Mouse (Mus musculus) lung, embryonic 15.5 days (tissue): Measurements from ENCODE around the gene Mapk8ip2. TPM values are rescaled to one million over a fixed set of nuclear protein-coding genes. Genes with fewer than 3 reads are reported as not detected.
"Not testable (repeated sequence)": the region's sequence is repeated elsewhere in the genome, so short reads cannot be mapped to it uniquely, and the experiment has no call there.

Experiments
- ATAC-seq: fragments of 200-750 bp; cut with Nextera tagmentation; 2 replicates; pipeline ENCODE4 v1.8.0; 2017; ENCODE audit warnings: moderate number of reproducible peaks, borderline replicate concordance; ENCODE audit not compliant: low FRiP score, low TSS enrichment; ENCODE audit errors: extremely low read depth
- H3K27ac ChIP-seq: fragments of 300-500 bp; sonication (generic); 2 replicates; pipeline ENCODE4 v1.5.1; 2015; ENCODE audit warnings: moderate library complexity, mild to moderate bottlenecking, inconsistent platforms
- H3K27me3 ChIP-seq: fragments of 300-500 bp; sonication (generic); 2 replicates; pipeline ENCODE4 v1.6.1; 2015; ENCODE audit warnings: inconsistent platforms
- H3K36me3 ChIP-seq: fragments of 300-500 bp; sonication (generic); 2 replicates; pipeline ENCODE4 v1.6.1; 2015; ENCODE audit warnings: inconsistent platforms
- H3K4me1 ChIP-seq: fragments of 300-500 bp; sonication (generic); 2 replicates; pipeline ENCODE4 v1.6.1; 2015; ENCODE audit warnings: inconsistent platforms
- H3K4me2 ChIP-seq: fragments of 300-500 bp; sonication (generic); 2 replicates; pipeline ENCODE4 v1.6.1; 2015; ENCODE audit warnings: inconsistent platforms, mild to moderate bottlenecking, moderate library complexity
- H3K4me3 ChIP-seq: fragments of 300-500 bp; sonication (generic); 2 replicates; pipeline ENCODE4 v1.5.1; 2015; ENCODE audit warnings: mild to moderate bottlenecking, inconsistent platforms
- H3K9ac ChIP-seq: fragments of 300-500 bp; sonication (generic); 2 replicates; pipeline ENCODE4 v1.6.1; 2015; ENCODE audit warnings: inconsistent platforms
- H3K9me3 ChIP-seq: fragments of 300-500 bp; sonication (generic); 2 replicates; pipeline ENCODE4 v1.6.1; 2016; ENCODE audit warnings: inconsistent platforms
- WGBS: fragments of 180-500 bp; shearing (Covaris S2); methylation state at CpG from one replicate; pipeline ENCODE4 v1.1.7; 2015; 5-methylcytosine and 5-hydroxymethylcytosine counted together
- polyA plus RNA-seq: library from polyadenylated mRNA; unstranded; fragments of >200 nt; fragmentation: Nextera tagmentation; extraction: Ambion mirVana; gene quantifications from 2 replicates; pipeline ENCODE4 v1.2.1, GENCODE M21; 2015

The Mapk8ip2 gene
- polyA plus RNA-seq, 1 experiment from 2014 or later = 0.97 TPM

DNA sequence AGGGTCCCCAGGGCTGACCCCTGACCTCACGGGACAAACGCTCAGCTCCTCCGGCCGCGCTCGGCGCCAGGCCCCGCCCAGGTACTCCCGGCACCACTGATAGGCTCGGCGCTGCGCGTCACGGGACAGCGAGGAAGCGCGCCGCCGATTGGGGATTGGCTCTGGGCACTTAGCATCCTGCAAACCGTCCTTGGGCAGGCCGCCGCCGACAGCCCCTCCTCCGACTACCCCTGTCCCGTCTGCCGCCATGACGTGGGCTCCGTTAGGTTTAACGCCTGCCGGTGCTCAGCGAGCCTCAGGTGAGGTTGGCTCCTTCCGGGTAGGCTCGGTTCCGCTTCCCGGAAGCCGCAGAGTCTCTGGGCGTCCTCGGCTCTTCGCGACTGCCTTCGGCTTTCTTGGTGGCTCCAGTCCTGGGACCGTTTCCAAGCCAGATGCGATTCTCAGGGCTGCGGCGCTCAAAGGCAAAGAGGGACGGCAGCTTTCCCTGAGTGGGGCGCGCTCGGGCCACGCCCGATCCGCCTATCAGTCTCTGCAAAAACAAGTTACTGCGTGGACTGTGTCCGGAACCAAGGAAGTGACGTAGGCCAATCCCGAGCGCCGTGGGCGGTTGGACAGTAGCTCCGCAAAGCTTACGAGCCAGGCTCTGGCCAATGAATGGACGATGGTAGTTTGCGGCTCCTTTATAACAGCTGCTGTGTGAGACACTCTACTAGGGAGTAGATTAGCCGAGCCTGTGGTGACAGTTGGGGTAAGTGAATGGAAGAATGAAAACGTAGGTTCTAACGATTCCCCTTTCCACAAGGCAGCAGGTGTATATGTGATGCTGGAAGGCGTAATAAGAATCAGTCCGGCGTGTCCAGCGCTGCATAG lies 24.1 kb upstream of the Mapk8ip2 start, which contains the start of the genes C730034F03Rik, Gm44502 and Chkb:
Gene C730034F03Rik, plus strand, starts transcription at position 238 of the 870 bp plus-strand sequence.
Gene Gm44502, minus strand, starts transcription at position 345 of the 870 bp plus-strand sequence.
Gene Chkb, minus strand, starts transcription at position 557 of the 870 bp plus-strand sequence.
- Histone ChIP-seq H3K4me1 (peaks cover 13% of the 10 kb centered on the region), H3K4me2 (peak within 1 kb of the TSS; percentile 88), H3K9ac (peak within 1 kb of the TSS; percentile 78), H3K4me3 (peak within 1 kb of the TSS; percentile 77), H3K27me3 (no peaks in the 10 kb centered on the region), H3K36me3 (peaks cover 20% of the 10 kb centered on the region), H3K9me3 (no peaks in the 10 kb centered on the region), H3K27ac (peak within 1 kb of the TSS; percentile 97)
- under 1% methylated on average over 70 of the region's 70 CpGs for WGBS
- peak; percentile 94 for ATAC-seq

DNA sequence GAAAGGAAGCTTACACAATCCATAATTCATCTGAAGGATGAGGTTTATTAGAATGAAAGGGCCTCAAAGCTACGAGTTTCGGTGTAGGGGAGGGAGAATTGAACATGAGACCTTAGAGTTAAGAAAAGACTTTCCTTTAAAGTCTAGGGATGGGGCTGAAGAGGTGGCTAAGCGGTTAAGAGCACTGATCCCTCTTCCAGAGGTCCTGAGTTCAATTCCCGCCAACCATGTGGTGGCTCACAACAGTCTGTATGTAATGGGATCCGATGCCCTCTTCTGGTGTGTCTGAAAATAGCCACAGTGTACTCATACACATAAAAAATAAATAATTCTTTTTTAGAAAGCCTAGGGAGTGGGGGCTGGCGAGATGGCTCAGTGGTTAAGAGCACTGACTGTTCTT lies 23.4 kb upstream of the Mapk8ip2 start:
- Histone ChIP-seq H3K27ac (peak overlapping the region; percentile 97), H3K4me3 (peak overlapping the region; percentile 77), H3K4me2 (peak overlapping the region; percentile 88), H3K4me1 (peaks cover 13% of the 10 kb centered on the region), H3K9ac (peak overlapping the region; percentile 78), H3K36me3 (peaks cover 20% of the 10 kb centered on the region), H3K9me3 (no peaks in the 10 kb centered on the region), H3K27me3 (no peaks in the 10 kb centered on the region)
- no peak for ATAC-seq
- 38% methylated on average over 6 of the region's 6 CpGs for WGBS

DNA sequence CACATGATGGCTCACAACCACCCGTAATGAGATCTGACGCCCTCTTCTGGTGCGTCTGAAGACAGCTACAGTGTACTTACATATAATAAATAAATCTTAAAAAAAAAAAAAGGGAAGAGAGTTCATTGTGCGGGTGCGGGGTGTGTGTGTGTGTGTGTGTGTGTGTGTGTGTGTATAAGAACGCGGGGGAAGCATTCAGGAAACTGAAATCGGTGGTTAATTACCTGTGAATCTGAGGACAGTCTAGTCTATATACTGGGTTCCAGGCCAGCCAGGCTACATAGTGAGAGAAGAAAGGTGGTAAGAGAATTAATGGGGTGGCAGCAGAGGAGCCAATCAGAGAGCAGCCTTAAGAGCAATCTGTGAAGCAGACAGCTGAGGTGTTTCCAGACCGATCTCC lies 22.9 kb upstream of the Mapk8ip2 start:
- H3K27me3 ChIP-seq, H3K4me3 ChIP-seq, H3K9ac ChIP-seq, H3K9me3 ChIP-seq, ATAC-seq, H3K4me2 ChIP-seq, H3K27ac ChIP-seq: not testable (repeated sequence)
- 75% methylated on average over 9 of the region's 9 CpGs for WGBS
- Histone ChIP-seq H3K4me1 (peaks cover 13% of the 10 kb centered on the region), H3K36me3 (peaks cover 16% of the 10 kb centered on the region)

DNA sequence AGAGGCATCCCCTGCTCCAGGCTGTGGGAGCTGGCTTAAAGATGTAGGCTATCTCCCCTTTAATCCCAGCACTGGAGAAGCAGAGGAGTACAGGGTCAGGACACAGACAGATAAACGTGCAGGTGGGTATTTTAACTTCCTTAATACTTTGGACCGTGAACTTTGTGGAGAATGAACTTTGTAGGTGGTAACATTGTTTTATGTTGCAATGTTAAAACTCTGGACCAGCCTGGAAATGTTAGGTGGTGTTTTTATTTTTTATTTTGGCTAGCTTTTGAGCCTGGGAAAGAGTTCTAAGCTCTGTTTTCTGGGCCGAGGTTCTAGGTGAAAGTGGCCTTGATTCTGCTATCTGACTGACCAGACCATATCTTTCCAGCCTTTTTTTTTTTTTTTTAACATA lies 22.4 kb upstream of the Mapk8ip2 start:
- no peaks in the 10 kb centered on the region for H3K9me3 ChIP-seq
- H3K9ac ChIP-seq = no peak overlapping the region
- H3K4me2 ChIP-seq = no peak overlapping the region
- 73% methylated on average over 3 of the region's 3 CpGs for WGBS
- no peak overlapping the region for H3K27ac ChIP-seq
- H3K4me3 ChIP-seq = no peak overlapping the region
- H3K27me3 ChIP-seq = no peaks in the 10 kb centered on the region
- H3K4me1 ChIP-seq = peaks cover 13% of the 10 kb centered on the region
- H3K36me3 ChIP-seq = peaks cover 15% of the 10 kb centered on the region
- no peak for ATAC-seq

DNA sequence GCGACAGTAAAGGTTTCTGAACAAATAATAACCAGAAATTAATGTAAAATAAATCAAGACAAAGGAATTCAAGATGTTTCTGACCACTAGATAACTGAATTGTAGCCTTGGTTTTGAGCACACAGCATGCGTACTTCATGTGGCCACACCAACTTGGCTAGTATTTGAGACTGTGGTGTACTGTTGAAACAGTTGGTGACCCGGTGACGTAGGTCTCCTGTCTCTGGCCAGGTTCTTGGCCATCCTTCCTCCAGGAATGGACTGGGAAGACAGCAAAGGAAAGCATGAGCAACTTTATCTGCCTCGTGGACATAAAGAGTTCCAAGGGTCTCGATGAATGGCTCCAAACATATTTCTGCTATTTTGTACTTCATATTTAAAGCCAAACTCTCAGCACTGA lies 21.9 kb upstream of the Mapk8ip2 start:
- no peak for ATAC-seq
- H3K4me3 ChIP-seq = no peak overlapping the region
- no peaks in the 10 kb centered on the region for H3K27me3 ChIP-seq
- peaks cover 13% of the 10 kb centered on the region for H3K4me1 ChIP-seq
- whole genome bisulfite sequencing = 90% methylated on average over 6 of the region's 6 CpGs
- H3K9me3 ChIP-seq = no peaks in the 10 kb centered on the region
- no peak overlapping the region for H3K27ac ChIP-seq
- no peak overlapping the region for H3K9ac ChIP-seq
- peaks cover 9% of the 10 kb centered on the region for H3K36me3 ChIP-seq
- H3K4me2 ChIP-seq = no peak overlapping the region

DNA sequence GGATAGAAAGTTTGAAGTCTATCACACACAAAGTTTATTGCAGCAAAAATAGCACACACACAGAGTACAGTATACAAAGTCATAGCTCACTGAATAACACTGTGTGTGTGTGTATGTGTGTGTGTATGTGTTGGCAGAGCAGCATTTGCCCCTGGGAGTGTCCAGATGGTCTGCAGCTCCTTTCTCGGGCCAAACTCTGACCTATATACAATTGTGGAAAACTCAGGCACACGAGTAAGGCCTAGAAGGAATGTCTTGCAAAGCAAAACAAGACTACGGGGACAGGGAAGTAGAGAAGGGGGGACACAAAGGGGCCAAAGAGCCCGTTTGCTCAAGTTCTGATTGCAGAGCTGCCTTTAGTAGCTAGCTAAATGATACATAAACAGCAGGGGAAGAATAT lies 20.8 kb upstream of the Mapk8ip2 start:
- Histone ChIP-seq H3K4me3 (no peak overlapping the region), H3K4me1 (peaks cover 13% of the 10 kb centered on the region), H3K36me3 (no peaks in the 10 kb centered on the region; the same call in 1 of the 2 replicates), H3K9me3 (no peaks in the 10 kb centered on the region), H3K4me2 (no peak overlapping the region), H3K27ac (no peak overlapping the region), H3K27me3 (no peaks in the 10 kb centered on the region), H3K9ac (no peak overlapping the region)
- no peak for ATAC-seq
- 68% methylated on average over 4 of the region's 4 CpGs for WGBS

DNA sequence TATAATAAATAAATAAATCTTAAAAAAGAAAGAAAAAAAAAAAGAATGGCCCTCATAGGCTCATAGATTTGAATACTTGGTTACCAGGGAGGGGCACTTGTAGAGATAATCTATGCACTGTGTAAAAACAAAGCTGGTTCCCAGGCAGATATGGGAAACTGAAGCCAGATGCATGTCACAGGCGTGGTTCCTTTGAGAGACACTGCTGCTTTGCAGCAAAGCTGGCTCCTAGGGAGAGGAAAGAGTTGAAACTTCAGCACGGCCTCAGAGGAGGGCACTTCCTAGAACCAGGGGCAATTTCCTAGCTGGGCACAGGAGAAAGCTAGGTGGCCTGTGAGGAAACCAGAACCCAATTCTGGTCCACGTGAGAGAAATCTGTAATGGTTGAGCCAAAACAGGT lies 19.6 kb upstream of the Mapk8ip2 start:
- no peak overlapping the region for H3K4me3 ChIP-seq
- no peak overlapping the region for H3K9ac ChIP-seq
- H3K4me2 ChIP-seq = no peak overlapping the region
- H3K9me3 ChIP-seq = no peaks in the 10 kb centered on the region
- H3K27ac ChIP-seq = no peak overlapping the region
- H3K36me3 ChIP-seq = no peaks in the 10 kb centered on the region
- WGBS = 73% methylated on average over 3 of the region's 3 CpGs
- peaks cover 5% of the 10 kb centered on the region for H3K4me1 ChIP-seq
- no peaks in the 10 kb centered on the region for H3K27me3 ChIP-seq
- ATAC-seq = no peak

DNA sequence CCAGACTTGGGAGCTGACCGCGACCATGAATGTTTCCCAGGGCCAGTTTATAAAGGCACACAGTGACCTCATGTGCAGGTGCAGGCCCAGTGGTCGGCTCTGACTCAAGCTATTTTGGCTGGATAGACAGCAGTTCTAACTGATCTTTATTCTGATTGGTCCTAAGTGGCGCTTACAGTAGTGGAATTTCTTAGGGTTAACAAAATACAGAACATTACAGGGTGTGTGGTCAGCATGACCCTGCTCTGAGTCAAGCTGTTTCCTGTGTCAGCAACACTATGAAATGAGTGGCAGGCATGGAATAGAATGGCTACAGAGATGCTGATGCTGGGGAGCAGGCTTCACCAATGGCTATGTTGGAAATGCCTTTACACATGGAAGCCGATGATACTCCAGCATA lies 17.8 kb upstream of the Mapk8ip2 start:
- H3K9ac ChIP-seq = no peak overlapping the region
- no peaks in the 10 kb centered on the region for H3K9me3 ChIP-seq
- no peaks in the 10 kb centered on the region for H3K4me1 ChIP-seq
- WGBS = 81% methylated on average over 5 of the region's 5 CpGs
- no peaks in the 10 kb centered on the region for H3K27me3 ChIP-seq
- no peak overlapping the region for H3K4me3 ChIP-seq
- no peak overlapping the region for H3K27ac ChIP-seq
- H3K4me2 ChIP-seq = no peak overlapping the region
- ATAC-seq = no peak
- no peaks in the 10 kb centered on the region for H3K36me3 ChIP-seq

DNA sequence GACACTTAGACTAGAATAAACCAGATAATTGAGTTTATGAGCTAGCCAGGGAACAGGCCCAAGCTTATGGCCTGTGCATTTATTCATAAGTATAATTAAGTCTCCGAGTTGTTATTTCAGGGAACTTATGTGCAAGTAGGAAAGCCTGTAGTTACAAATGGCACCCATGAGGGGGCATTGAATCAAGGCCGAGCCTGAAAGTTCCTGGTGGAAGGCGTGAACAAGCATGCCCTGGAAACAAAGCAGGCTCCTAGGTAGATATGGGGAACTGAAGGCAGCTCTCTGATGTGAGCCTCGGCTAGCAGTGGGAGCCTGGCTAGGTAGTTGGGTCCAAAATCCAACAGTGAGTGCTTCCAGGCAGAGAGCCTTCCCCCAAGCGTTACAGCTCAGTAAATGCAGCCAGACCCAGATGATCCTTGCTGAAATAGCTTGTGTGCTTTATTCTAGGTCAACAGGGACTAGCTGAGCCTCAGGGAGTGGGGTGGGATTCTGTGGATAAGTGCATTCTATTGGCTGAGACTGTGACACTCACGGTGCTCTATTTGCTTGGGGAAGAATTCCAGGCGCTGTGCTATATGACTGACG lies 11.1 kb upstream of the Mapk8ip2 start:
- no peaks in the 10 kb centered on the region for H3K9me3 ChIP-seq
- H3K4me2 ChIP-seq = no peak overlapping the region
- no peak overlapping the region for H3K9ac ChIP-seq
- H3K4me3 ChIP-seq = no peak overlapping the region
- ATAC-seq = no peak
- H3K4me1 ChIP-seq = no peaks in the 10 kb centered on the region
- no peaks in the 10 kb centered on the region for H3K27me3 ChIP-seq
- no peak overlapping the region for H3K27ac ChIP-seq
- no peaks in the 10 kb centered on the region for H3K36me3 ChIP-seq
- 41% methylated on average over 8 of the region's 8 CpGs for WGBS

DNA sequence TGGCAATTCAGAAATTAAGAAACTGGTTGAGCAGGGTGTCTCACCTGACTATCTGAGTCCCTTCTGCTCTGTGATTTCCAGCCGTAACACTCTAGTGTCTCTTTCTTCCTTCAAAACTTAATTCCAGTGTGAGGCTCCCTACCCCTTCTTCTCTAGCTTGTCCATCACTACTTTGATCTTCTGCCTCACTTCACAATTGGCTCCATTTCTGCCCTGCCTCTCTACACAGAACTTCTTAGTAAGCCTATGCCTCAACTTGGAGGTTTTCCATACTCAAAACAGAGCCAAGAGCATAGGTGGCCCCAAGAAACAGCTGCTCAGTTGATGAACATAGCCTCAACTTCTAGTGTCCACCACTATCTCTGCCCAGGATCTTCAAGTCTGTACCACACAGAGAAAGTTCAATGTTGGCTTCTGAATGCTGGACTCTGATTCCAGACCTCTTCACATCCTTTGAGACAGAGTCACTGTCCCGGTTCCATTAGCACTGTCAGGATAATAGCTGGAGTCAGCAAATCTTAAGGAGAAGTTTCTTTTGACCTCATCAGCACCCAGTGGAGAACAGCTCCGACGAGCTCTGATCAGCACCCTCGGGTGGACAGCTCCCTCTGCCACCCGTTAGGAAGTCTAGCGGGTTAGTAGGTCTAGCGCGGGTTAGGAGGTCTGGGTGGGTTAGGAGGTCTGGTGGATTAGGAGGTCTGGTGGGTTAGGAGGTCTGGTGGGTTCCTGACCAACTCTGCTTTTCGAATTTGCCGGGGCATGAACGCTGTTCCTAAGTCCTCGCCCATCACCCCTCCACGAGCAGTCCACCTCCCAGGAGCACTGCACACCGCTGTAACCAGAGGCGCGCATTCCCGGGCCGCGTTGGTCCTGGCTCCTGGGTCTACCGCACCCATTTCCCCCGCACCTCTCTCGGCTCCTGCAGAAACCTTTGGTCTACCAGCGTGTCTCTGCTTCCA lies 528 bp upstream of the Mapk8ip2 start:
- Histone ChIP-seq H3K36me3 (no peaks in the 10 kb centered on the region), H3K27me3 (peaks cover 47% of the 10 kb centered on the region), H3K4me1 (peaks cover 12% of the 10 kb centered on the region), H3K9me3 (no peaks in the 10 kb centered on the region), H3K9ac (no peak overlapping the region), H3K4me3 (peak overlapping the region; percentile 42), H3K4me2 (peak overlapping the region; percentile 80), H3K27ac (no peak overlapping the region)
- peak; percentile 46; the same call in 1 of the 2 replicates for ATAC-seq
- 5% methylated on average over 24 of the region's 24 CpGs for WGBS

DNA sequence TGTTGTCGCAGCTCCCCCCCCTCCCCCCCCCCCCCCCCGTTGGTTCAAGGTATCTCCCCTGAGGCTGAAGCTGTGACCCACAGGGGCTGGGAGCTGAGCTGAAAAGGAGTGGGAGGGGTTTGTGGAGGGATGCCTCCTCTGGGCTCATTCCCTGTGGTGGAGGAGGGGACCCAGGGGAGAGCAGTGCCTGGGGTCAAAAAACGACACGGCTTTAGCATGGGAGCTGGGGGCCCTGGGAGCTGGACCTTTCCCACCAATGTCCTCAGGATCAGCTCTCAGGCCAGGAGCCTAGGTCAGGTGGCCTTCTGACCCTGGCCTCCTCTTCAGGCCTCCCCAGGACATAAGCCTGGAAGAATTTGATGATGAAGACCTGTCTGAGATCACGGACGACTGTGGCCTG lies 1.1 kb downstream of the Mapk8ip2 start:
- H3K27me3 ChIP-seq = peaks cover 47% of the 10 kb centered on the region
- no peak overlapping the region for H3K4me2 ChIP-seq
- 28% methylated on average over 4 of the region's 6 CpGs for WGBS

More for the DNA sequence above, 1.1 kb downstream of the Mapk8ip2 start:
- Histone ChIP-seq H3K27ac (no peak overlapping the region), H3K36me3 (no peaks in the 10 kb centered on the region), H3K9ac (no peak overlapping the region), H3K4me3 (no peak overlapping the region), H3K4me1 (peaks cover 12% of the 10 kb centered on the region), H3K9me3 (no peaks in the 10 kb centered on the region)
- no peak for ATAC-seq
